In genomic region chr6:128022207-128022606, GRCm38 (mm10) we compare ENCODE assay signal across 9 mouse cellular contexts.
DNase-seq lines count a peak whose midpoint lies in the region; ATAC-seq and TF ChIP-seq lines count a peak whose summit lies in the region.
"Had no signal": no experiment of that assay in that cellular context is flagged by ENCODE, and none has a peak within 500 bp of the region (broad histone marks: within the 10 kb centered on the region; RNA-seq: fewer than 3 reads in every experiment).

No protein-coding gene starts in this region.

- peak overlapping the region; percentile 54 for H3K27ac ChIP-seq in hindbrain, embryonic 11.5 days (ENCODE audit: low read depth, low read length)
- no peak overlapping the region for H3K27ac ChIP-seq in hindbrain, embryonic 13.5 days
- H3K27ac ChIP-seq in embryonic facial prominence, embryonic 11.5 days (replicated peaks; ENCODE audit: low read depth, low read length), result no peak overlapping the region
- H3K27ac ChIP-seq in hindbrain, postnatal 0 days, result no peak overlapping the region
- no peak overlapping the region for H3K27ac ChIP-seq in neural tube, embryonic 12.5 days

- ATAC-seq in hindbrain, embryonic 11.5 days (ENCODE audit: low FRiP score), result peak; percentile 72
- ATAC-seq in hindbrain, embryonic 13.5 days (ENCODE audit: low FRiP score), result no peak
- ATAC-seq in embryonic facial prominence, embryonic 11.5 days (replicated peaks; ENCODE audit: insufficient number of reproducible peaks, low FRiP score, low TSS enrichment, low read depth), result peak; percentile 32; the same call in 1 of the 2 replicates
- peak; percentile 36; the same call in 1 of the 2 replicates for ATAC-seq in hindbrain, postnatal 0 days
- no peak for ATAC-seq in neural tube, embryonic 12.5 days (ENCODE audit: low FRiP score, low read depth)
- no peak for ATAC-seq in activated CD4-positive, CD25-positive, alpha-beta regulatory T cell, adult 4 months

- 9% methylated on average over 6 of the region's 6 CpGs for WGBS in hindbrain, embryonic 11.5 days
- WGBS in hindbrain, embryonic 13.5 days, result 21% methylated on average over 6 of the region's 6 CpGs
- 9% methylated on average over 6 of the region's 6 CpGs for WGBS in embryonic facial prominence, embryonic 11.5 days
- WGBS in hindbrain, postnatal 0 days, result 29% methylated on average over 6 of the region's 6 CpGs
- 28% methylated on average over 6 of the region's 6 CpGs for WGBS in neural tube, embryonic 12.5 days

- H3K4me3 ChIP-seq in hindbrain, embryonic 11.5 days (ENCODE audit: low read depth, low read length), result no peak overlapping the region
- H3K4me3 ChIP-seq in hindbrain, embryonic 13.5 days, result no peak overlapping the region
- no peak overlapping the region for H3K4me3 ChIP-seq in embryonic facial prominence, embryonic 11.5 days (ENCODE audit: low read depth, low read length)
- H3K4me3 ChIP-seq in hindbrain, postnatal 0 days (ENCODE audit: low read length), result no peak overlapping the region
- no peak overlapping the region for H3K4me3 ChIP-seq in neural tube, embryonic 12.5 days

- peaks cover 27% of the 10 kb centered on the region for H3K4me1 ChIP-seq in hindbrain, embryonic 11.5 days (replicated peaks; ENCODE audit: control insufficient read depth, insufficient read depth, low read length)
- peaks cover 39% of the 10 kb centered on the region for H3K4me1 ChIP-seq in hindbrain, embryonic 13.5 days (replicated peaks)
- H3K4me1 ChIP-seq in embryonic facial prominence, embryonic 11.5 days (ENCODE audit: control insufficient read depth, insufficient read depth, low read length), result peaks cover 17% of the 10 kb centered on the region
- H3K4me1 ChIP-seq in hindbrain, postnatal 0 days (ENCODE audit: insufficient read depth, low read length), result peaks cover 17% of the 10 kb centered on the region
- peaks cover 38% of the 10 kb centered on the region for H3K4me1 ChIP-seq in neural tube, embryonic 12.5 days

- peak; percentile 74 for DNase-seq in hindbrain, embryonic 11.5 days (ENCODE audit: low spot score)
- DNase-seq in embryonic facial prominence, embryonic 11.5 days (ENCODE audit: low spot score), result peak; percentile 29
- DNase-seq in hindbrain, postnatal 0 days (ENCODE audit: low spot score), result no peak
- no peak for DNase-seq in thymus, postnatal 0 days (ENCODE audit: low spot score)
- DNase-seq: kidney, adult 9 months; lung, postnatal 10 days had no signal

- H3K9me3 ChIP-seq in hindbrain, embryonic 11.5 days (ENCODE audit: control insufficient read depth, low read length), result no peaks in the 10 kb centered on the region
- no peaks in the 10 kb centered on the region for H3K9me3 ChIP-seq in hindbrain, embryonic 13.5 days
- no peaks in the 10 kb centered on the region for H3K9me3 ChIP-seq in embryonic facial prominence, embryonic 11.5 days (replicated peaks; ENCODE audit: control insufficient read depth, low read length)
- no peaks in the 10 kb centered on the region for H3K9me3 ChIP-seq in hindbrain, postnatal 0 days (ENCODE audit: low read length)
- H3K9me3 ChIP-seq in neural tube, embryonic 12.5 days, result no peaks in the 10 kb centered on the region

- no peak overlapping the region for H3K9ac ChIP-seq in hindbrain, embryonic 11.5 days (ENCODE audit: low read depth, low read length)
- no peak overlapping the region for H3K9ac ChIP-seq in hindbrain, embryonic 13.5 days
- no peak overlapping the region for H3K9ac ChIP-seq in embryonic facial prominence, embryonic 11.5 days (replicated peaks; ENCODE audit: low read length)
- H3K9ac ChIP-seq in hindbrain, postnatal 0 days (replicated peaks; ENCODE audit: low read length), result no peak overlapping the region
- H3K9ac ChIP-seq in neural tube, embryonic 12.5 days, result no peak overlapping the region

- H3K4me2 ChIP-seq in hindbrain, embryonic 11.5 days (replicated peaks; ENCODE audit: low read depth, low read length), result no peak overlapping the region
- no peak overlapping the region for H3K4me2 ChIP-seq in hindbrain, embryonic 13.5 days
- H3K4me2 ChIP-seq in embryonic facial prominence, embryonic 11.5 days (ENCODE audit: low read depth, low read length), result no peak overlapping the region
- H3K4me2 ChIP-seq in hindbrain, postnatal 0 days (ENCODE audit: low read depth, low read length), result no peak overlapping the region
- 0 out of 2 replicates have a peak overlapping the region, but pooled peaks have one; percentile 24 for H3K4me2 ChIP-seq in neural tube, embryonic 12.5 days (replicated peaks)

- no peaks in the 10 kb centered on the region for H3K27me3 ChIP-seq in hindbrain, embryonic 11.5 days (ENCODE audit: control insufficient read depth, insufficient read depth, low read length)
- H3K27me3 ChIP-seq in hindbrain, embryonic 13.5 days, result 0 out of 2 replicates have a peak, but pooled peaks cover 4% of the 10 kb centered on the region
- H3K27me3 ChIP-seq in embryonic facial prominence, embryonic 11.5 days (ENCODE audit: control insufficient read depth, insufficient read depth, low read length), result no peaks in the 10 kb centered on the region
- no peaks in the 10 kb centered on the region for H3K27me3 ChIP-seq in hindbrain, postnatal 0 days (ENCODE audit: insufficient read depth, low read length)
- 0 out of 2 replicates have a peak, but pooled peaks cover 2% of the 10 kb centered on the region for H3K27me3 ChIP-seq in neural tube, embryonic 12.5 days (replicated peaks)

- TF ChIP-seq CTCF in hindbrain, postnatal 0 days (IDR thresholded peaks at IDR 0.05; ENCODE audit: low read depth), result no peak

- H3K36me3 ChIP-seq in hindbrain, embryonic 11.5 days (ENCODE audit: control insufficient read depth, insufficient read depth, low read length), result no peaks in the 10 kb centered on the region
- H3K36me3 ChIP-seq in hindbrain, embryonic 13.5 days, result no peaks in the 10 kb centered on the region
- no peaks in the 10 kb centered on the region for H3K36me3 ChIP-seq in embryonic facial prominence, embryonic 11.5 days (replicated peaks; ENCODE audit: control insufficient read depth, insufficient read depth, low read depth, low read length)
- no peaks in the 10 kb centered on the region for H3K36me3 ChIP-seq in hindbrain, postnatal 0 days (ENCODE audit: insufficient read depth, low read length)
- H3K36me3 ChIP-seq in neural tube, embryonic 12.5 days, result no peaks in the 10 kb centered on the region

Comparison
In these comparisons a context has a peak if more than half of its experiments do, and no peak if none do; other contexts are left out.
1. ATAC-seq: peak in hindbrain, embryonic 11.5 days (single experiment), embryonic facial prominence, embryonic 11.5 days (single experiment) and hindbrain, postnatal 0 days (single experiment); none in hindbrain, embryonic 13.5 days (single experiment), neural tube, embryonic 12.5 days (single experiment) and activated CD4-positive, CD25-positive, alpha-beta regulatory T cell, adult 4 months (single experiment).
2. DNase-seq: peak in hindbrain, embryonic 11.5 days (single experiment) and embryonic facial prominence, embryonic 11.5 days (single experiment); none in hindbrain, postnatal 0 days (single experiment) and thymus, postnatal 0 days (single experiment).